Mouse (Mus musculus) brain, embryonic 14.5 days (tissue): Measurements from ENCODE around the gene Inpp1. TPM values are rescaled to one million over a fixed set of nuclear protein-coding genes. Genes with fewer than 3 reads are reported as not detected.

Experiments
- DNase-seq: peaks from one replicate; pipeline ENCODE4 v3.0.0-alpha.2; 2011; ENCODE audit warnings: low read depth
- CTCF ChIP-seq: fragments of 200-500 bp; IDR thresholded peaks from 2 replicates; pipeline ENCODE4 v1.5.1; 2012; ENCODE audit warnings: inconsistent platforms, mild to moderate bottlenecking, moderate library complexity, borderline replicate concordance; ENCODE audit not compliant: insufficient read depth, insufficient read length; ENCODE audit errors: extremely low read depth
- POLR2A ChIP-seq: fragments of 200-500 bp; IDR thresholded peaks from 2 replicates; pipeline ENCODE4 v1.6.1; 2012; ENCODE audit warnings: mild to moderate bottlenecking, inconsistent platforms, borderline replicate concordance; ENCODE audit not compliant: poor library complexity, insufficient read depth, insufficient read length, severe bottlenecking; ENCODE audit errors: extremely low read depth
- polyA plus RNA-seq: library from polyadenylated mRNA; depleted of rRNA; stranded (reverse); fragments of >200 nt; gene quantifications from 2 replicates; pipeline ENCODE4 v1.2.3, GENCODE M21; 2012; rRNA removed

The Inpp1 gene
- polyA plus RNA-seq, 1 experiment: 19.9 TPM

DNA sequence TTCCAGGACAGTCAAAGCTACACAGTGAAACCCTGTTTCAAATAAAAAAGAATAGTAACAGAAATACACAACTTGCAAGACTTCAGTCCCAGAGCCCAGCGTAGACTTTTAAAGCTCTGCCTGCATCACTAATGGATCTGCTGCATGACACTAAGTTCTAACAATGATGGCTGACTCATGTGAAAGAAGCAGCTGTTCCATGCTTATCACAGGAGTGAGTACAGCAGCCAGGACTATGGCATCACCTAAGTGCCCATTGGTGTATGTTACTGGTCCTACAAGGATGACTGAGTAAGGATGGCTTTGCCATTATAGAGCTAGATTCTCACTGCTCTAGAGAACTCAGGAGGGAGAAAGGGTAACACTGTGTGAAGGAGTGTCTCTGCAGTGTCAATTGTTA, 30.2 kb downstream of the Inpp1 start:
- DNase-seq: no peak
- TF ChIP-seq POLR2A: no peak
- no peak for TF ChIP-seq CTCF

DNA sequence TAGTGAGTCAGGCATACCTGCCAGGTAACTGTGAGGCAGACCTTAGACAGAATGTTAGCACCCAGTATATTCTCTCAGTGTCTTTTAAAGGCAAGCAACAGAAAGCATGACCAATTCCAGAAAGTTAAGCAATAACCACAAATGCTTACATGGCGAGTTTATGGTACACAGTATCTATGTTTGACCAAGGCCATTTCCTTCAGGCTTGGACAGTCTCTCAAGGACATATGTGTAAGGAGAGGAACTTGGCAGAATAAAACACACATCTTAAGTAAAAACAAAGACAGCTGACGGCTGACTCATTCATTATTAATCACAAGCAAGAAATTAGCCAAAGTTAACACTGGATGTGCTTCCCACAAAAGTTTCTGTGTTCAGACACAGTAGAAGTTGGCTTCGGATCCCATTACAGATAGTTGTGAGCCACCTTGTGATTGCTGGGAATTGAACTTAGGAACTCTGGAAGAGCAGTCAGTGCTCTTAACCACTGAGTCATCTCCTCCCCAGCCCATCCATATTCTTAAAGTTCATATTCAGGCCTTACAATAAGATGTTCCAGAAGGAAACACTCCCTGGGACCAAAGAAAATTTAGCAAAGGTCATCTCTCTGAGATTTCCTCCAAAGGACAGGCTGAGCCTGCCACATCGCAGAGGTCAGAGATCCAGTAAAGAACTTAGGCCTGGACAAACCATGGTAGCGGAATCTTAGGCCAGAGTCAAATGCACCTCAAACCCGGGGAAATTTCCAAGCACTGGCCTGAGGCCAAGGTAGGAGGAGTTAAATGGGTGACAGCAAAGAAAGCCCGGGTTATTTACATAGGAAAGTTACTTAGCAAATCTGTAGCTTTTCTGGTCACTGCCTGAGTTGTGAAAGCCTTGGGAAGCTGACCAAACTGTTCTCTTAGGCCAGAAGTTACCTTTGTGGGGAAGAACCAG, 52.0 kb downstream of the Inpp1 start:
- peak; percentile 19 for DNase-seq
- TF ChIP-seq CTCF: no peak
- TF ChIP-seq POLR2A: no peak

DNA sequence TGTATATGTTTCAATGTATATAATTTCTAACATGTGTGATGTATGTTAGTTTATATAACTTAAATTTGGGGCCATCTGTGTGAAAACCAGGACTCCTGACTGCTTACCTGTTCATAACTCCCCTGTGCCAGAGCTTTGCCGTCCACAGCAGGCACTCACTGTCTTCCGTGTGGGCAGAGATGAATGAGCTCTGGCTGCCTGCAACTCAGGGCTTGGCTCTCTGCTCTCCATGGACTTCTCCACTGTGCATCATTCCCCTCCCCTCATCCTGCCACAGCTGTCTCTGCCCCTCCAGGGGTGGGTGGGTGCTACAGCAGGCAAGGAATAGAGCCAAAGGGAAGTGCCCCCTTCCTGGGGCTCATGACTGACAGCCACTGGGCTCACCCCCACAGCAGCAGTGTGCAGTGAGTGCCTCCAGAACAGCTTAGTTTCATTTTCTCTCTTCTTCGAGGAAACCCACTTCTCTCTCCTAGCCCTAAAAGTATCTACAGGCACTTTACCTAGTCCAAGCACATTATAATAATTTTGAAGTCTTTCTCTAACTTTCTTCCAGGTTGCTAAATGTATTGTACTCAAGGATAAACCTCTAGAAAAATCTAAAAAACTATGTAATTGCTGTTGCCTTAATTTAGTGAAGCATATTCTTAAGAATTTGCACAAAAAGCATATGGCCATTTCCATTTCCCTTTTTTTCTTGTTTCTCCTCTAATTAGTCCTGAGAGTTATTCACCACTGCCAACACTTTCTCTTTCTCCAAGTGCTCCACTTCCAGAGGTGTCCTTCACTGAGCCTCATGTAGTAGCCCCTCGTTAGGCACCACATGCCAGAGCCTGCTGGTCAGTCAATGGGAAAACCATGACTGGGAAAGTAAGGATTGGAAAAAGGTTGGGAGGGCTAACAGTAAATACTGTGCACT, 53.3 kb downstream of the Inpp1 start:
- TF ChIP-seq CTCF (no peak), POLR2A (no peak)
- no peak for DNase-seq

DNA sequence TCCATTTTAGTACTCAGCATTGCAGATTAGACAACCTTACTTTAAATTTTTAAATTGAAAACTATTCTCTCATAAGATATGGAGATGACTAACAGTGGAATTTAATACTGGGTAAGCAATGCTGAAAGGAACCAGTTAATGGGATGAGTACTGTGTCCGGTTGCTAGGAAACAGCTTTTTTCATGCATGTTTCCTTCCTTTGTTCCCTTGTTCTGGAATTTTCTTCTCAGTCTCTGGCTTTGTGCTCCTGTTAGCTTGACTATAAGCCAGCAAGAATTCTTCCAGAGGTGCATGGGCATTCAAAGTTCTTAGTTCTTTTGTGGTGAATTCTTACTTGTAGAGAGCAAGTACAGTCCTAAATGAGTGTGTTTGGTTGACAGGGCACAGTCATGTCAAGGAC, 59.3 kb downstream of the Inpp1 start:
- peak; percentile 55 for DNase-seq

DNA sequence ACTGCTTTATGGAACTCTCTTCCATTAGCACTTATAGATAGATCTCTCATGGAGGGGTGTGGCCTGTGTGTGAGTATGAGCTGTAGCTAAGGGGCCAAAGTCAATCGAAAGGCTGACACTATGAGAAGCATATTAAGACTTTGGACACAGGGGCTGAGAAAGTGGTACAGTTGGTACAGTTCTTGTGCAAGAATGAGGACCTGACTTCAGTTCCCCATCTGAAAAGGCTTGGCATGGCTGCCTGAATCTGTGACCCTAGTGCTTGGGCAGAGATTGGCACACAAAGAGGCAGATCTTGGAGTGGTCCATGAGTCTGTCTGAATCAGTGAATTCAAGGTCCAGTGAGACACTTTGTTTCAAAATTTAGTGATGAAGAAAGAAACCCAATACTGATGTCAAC, 63.2 kb downstream of the Inpp1 start:
- no peak for DNase-seq
- TF ChIP-seq POLR2A (no peak), CTCF (no peak)

More for the DNA sequence above, 59.3 kb downstream of the Inpp1 start:
- TF ChIP-seq POLR2A (no peak), CTCF (no peak)

DNA sequence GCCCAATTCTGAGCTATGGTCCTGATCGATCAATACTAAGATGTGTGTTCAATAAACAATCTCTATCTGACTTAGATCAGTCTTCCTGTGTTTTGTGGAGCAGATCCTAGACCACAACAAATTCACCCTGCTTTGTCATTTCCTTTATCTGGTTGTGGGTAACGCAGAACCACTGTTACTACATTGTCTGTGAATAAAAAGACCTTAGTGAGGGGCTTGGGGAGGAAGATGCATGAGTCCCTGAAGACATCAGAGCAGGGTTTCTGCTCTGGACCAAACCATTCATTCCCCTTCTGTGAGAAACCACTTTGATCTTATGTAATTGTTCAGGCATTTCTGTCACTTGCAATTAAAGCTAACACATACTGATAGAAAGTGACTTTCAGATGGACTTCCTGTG, 63.7 kb downstream of the Inpp1 start:
- DNase-seq: no peak
- TF ChIP-seq POLR2A (no peak), CTCF (no peak)

DNA sequence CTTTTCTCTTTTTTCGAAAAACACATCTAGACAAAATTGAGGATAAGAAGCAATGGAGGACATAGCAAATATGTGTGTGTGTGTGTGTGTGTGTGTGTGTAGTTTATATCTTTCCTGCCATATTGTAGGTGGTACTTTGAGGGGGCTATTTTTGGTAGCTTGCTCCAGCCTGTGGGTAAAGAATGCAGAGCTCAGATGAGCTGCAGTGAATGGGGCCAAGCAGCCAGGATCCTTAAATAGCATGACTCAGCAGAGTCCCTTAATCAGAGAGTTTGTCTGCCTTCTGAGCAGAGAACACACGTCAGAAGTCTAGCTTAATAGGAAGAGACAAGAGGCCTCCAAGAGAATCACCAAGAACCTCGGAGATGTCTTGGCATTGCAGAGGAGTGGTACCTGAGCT, 64.8 kb downstream of the Inpp1 start:
- TF ChIP-seq POLR2A (no peak), CTCF (no peak)
- DNase-seq: no peak

DNA sequence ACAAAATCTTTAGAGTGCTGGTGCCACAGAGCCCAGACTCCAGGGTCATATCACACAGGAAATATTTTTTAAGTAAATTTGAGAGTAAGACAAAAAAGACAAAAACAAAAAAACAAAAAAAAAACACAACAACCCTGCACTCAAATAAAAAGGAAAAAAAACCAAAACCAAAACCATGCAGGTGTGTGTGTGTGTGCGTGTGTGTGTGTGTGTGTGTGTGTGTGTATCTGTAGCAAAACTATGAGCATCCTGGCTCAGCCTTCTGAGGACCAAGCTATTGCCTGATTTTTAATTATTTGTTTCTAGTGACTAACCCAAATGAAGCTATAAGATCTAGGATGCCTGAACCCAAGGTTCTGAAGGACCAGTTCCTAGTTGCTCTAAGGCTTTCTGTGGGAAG, 65.9 kb downstream of the Inpp1 start:
- TF ChIP-seq POLR2A (no peak), CTCF (no peak)
- no peak for DNase-seq

DNA sequence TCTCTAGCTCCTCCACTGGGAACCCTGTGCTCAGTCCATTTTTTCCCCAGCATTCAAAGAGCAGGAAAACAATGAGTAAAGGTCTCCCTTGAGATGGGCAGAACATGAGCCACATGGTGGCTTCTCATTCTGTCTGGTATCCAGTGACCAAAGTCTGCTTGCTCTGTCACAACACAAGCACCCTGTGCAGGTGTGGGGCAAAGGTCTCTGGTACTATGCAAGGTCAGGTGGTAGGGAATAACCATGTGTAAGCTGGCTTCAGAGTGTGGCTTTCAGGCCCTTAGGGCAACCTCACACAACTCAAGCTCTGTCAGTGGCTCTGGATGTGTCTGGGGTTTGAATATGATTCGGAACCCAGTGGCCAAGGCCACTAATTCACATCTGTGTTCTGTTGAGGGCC, 67.5 kb downstream of the Inpp1 start:
- no peak for DNase-seq
- no peak for TF ChIP-seq CTCF
- TF ChIP-seq POLR2A: no peak

DNA sequence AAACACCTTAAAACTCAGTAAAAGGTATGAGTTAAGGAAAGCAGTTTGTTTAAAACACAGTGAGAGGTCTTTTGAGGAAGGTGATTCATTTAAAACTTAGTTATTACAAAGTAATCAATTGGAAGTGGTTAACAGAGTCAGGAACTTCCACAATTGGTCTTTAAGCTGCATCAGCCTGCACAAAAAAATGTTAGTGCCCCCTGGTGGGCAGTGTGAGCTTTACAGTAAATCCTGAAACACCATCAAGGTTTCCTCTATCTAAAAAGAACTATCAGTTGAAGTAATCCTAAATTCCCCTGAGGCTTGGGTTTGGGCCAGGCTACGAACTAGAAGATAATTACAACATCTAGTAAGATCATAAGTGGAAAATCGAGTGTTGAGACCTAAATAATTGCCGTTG, 69.2 kb downstream of the Inpp1 start:
- TF ChIP-seq CTCF (peak; percentile 70; the same call in 1 of the 2 replicates), POLR2A (no peak)
- DNase-seq: peak; percentile 78

DNA sequence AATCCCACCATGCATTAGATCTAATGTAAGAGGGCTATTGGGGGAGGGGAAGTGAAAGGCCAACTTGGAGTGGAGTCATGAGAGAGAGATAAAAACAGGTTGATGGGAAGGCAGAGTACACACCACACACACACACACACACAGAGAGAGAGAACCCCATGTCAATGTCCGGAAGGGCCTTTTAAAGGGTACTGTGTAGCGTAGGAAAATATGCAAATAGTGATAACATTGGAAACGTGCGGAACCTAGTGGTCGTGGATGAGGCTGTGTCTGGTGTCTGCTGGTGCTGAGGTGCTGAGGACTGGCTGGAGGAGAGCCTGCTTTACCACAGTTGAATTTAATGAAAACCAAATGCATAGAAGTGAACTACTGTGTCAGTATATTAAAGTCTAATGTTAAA, 74.9 kb downstream of the Inpp1 start:
- TF ChIP-seq POLR2A (no peak), CTCF (no peak)
- no peak for DNase-seq

Other genes starting within 250 kb of the Inpp1 start
- gene Nemp2, start 187.0 kb downstream of the Inpp1 start, polyA plus RNA-seq: 19.9 and 25.6 TPM in 2 replicates
- gene Mfsd6, start 90.2 kb downstream of the Inpp1 start, polyA plus RNA-seq: 14.3 and 21.8 TPM in 2 replicates
- 21.7 and 23.6 TPM in 2 replicates for gene Hibch, start 27.2 kb upstream of the Inpp1 start, polyA plus RNA-seq
- gene 1700019D03Rik, start 202.5 kb upstream of the Inpp1 start, polyA plus RNA-seq: 1.1 TPM in 2 replicates
- 0.18 and 0.25 TPM in 2 replicates for gene Mstn, start 244.0 kb upstream of the Inpp1 start, polyA plus RNA-seq